Mouse (Mus musculus): ENCODE measurements at regions not wholly inside any gene's neighbourhood (a gene's known extent, or its start where the extent isn't known, plus 50 kb on each side); places are given as distances from the start of the nearest gene placed in this dataset.

- DNase-seq, result no peak
Measured at GRCm38 (mm10) chr16:24213577-24213976, 179.7 kb upstream of the Lpp start.

- no peak for DNase-seq
Measured at GRCm38 (mm10) chr16:24212702-24213101, 180.6 kb upstream of the Lpp start.

GRCm38 (mm10) chr16:24211588-24211987 lies 181.7 kb upstream of the Lpp start:
- DNase-seq, result no peak

- DNase-seq, result no peak
Measured at GRCm38 (mm10) chr16:24208876-24209275, 184.4 kb upstream of the Lpp start.

- no peak for DNase-seq
Measured at GRCm38 (mm10) chr16:24208118-24208517, 185.2 kb upstream of the Lpp start.

- no peak for DNase-seq
Measured at GRCm38 (mm10) chr16:24207056-24207455, 186.3 kb upstream of the Lpp start.

- DNase-seq, result no peak
Measured at GRCm38 (mm10) chr16:24206461-24206861, 186.8 kb upstream of the Lpp start.

GRCm38 (mm10) chr16:24205594-24205993 lies 187.7 kb upstream of the Lpp start:
- no peak for DNase-seq

- no peak for DNase-seq
Measured at GRCm38 (mm10) chr16:24204064-24204730, 189.1 kb upstream of the Lpp start.

- no peak for DNase-seq
Measured at GRCm38 (mm10) chr16:24202653-24203052, 190.7 kb upstream of the Lpp start.

GRCm38 (mm10) chr16:24201455-24201854 lies 191.9 kb upstream of the Lpp start:
- no peak for DNase-seq

- DNase-seq, result no peak
Measured at GRCm38 (mm10) chr16:24200200-24200599, 193.1 kb upstream of the Lpp start.

- no peak for DNase-seq
Measured at GRCm38 (mm10) chr16:24199408-24200167, 193.7 kb upstream of the Lpp start.

- no peak for DNase-seq
Measured at GRCm38 (mm10) chr16:24198291-24198690, 195.0 kb upstream of the Lpp start.

- DNase-seq, result no peak
Measured at GRCm38 (mm10) chr16:24197618-24198017, 195.7 kb upstream of the Lpp start.

GRCm38 (mm10) chr16:24193945-24194344 lies 199.4 kb upstream of the Lpp start:
- DNase-seq, result no peak

- DNase-seq, result no peak
Measured at GRCm38 (mm10) chr16:24193251-24193873, 199.9 kb upstream of the Lpp start.

- no peak for DNase-seq
Measured at GRCm38 (mm10) chr16:24192013-24192412, 201.3 kb upstream of the Lpp start.

GRCm38 (mm10) chr16:24187131-24187530 lies 198.5 kb upstream of the Bcl6 start:
- no peak for DNase-seq

GRCm38 (mm10) chr16:24185989-24186388 lies 197.3 kb upstream of the Bcl6 start:
- no peak for DNase-seq

- DNase-seq, result no peak
Measured at GRCm38 (mm10) chr16:24184846-24185245, 196.2 kb upstream of the Bcl6 start.

GRCm38 (mm10) chr16:24183216-24183615 lies 194.6 kb upstream of the Bcl6 start:
- no peak for DNase-seq

- no peak for DNase-seq
Measured at GRCm38 (mm10) chr16:24181388-24181787, 192.7 kb upstream of the Bcl6 start.

- DNase-seq, result no peak
Measured at GRCm38 (mm10) chr16:24180666-24181065, 192.0 kb upstream of the Bcl6 start.
